Mouse (Mus musculus): ENCODE measurements around the gene Apaf1. TPM values are rescaled to one million over a fixed set of nuclear protein-coding genes. Genes with fewer than 3 reads are reported as not detected.
A peak's percentile ranks its signal among the peaks of the same experiment; 100 is the strongest.

Gene Apaf1
- polyA plus RNA-seq (2014; fragmentation: Nextera tagmentation; extraction: Ambion mirVana) = 24.5 and 27.6 TPM in 2 replicates

DNA sequence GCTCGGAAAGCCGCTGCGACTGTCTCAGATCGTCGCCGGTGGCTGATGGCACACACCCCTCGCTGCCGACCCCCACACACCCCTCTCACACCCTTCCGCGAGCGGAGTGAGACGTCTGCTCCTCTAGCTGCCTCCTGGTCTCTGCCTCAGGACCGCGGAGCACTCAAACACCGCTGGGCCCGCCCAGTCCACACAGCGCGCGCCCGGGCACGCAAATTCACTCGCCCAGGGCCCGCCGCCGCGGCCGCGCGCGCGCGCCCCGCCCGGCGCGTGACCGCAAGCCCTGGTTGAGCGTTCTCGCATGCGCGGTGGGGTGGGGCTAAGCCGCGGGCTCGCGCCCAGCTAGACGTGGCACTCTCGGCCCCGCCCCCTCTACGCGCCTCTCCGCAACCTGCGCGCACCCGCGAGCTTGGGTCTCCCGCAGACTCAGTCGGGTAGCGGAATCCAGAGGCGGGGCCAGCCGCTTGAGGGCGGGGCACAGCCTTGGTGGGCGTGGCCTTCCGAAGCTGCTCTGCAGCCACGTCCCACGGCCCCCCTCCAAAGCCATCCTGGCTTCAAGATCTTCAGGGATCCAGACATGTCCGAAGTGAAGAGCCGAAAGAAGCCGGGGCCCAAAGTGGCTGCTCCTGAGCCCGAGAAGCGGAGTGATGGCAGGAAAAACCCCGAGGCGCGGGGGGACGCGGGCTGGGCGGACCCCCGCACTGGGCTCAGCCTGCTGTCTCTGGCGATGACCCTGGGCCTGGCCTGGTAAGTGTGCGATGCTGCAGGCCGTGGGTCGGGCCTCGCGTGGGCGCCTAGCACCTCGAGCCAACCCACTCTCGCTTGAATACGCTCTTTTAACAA lies at the start of gene Apaf1, which contains the start of gene Ikbip:
Gene Apaf1, minus strand, starts transcription at position 221 of the 843 bp plus-strand sequence.
Gene Ikbip, plus strand, starts transcription at position 391 of the 843 bp plus-strand sequence.
- Histone ChIP-seq H3K9ac (replicated peaks; ENCODE audit: low read depth, low read length) (peak within 1 kb of the TSS; percentile 84), H3K4me1 (ENCODE audit: control insufficient read depth, insufficient read depth, low read length) (no peaks in the 10 kb centered on the region), H3K27me3 (ENCODE audit: control insufficient read depth, insufficient read depth, low read length) (no peaks in the 10 kb centered on the region), H3K4me2 (replicated peaks; ENCODE audit: low read depth, low read length) (peak within 1 kb of the TSS; percentile 71), H3K9me3 (ENCODE audit: control insufficient read depth, low read depth, low read length) (no peaks in the 10 kb centered on the region), H3K4me3 (ENCODE audit: low read depth, low read length) (peak within 1 kb of the TSS; percentile 95), H3K27ac (ENCODE audit: low read length) (peak within 1 kb of the TSS; percentile 86), H3K36me3 (ENCODE audit: control insufficient read depth, insufficient read depth, low read length) (peaks cover 6% of the 10 kb centered on the region; the same call in 1 of the 2 replicates)
- ATAC-seq (ENCODE audit: insufficient number of reproducible peaks, insufficient read depth, low FRiP score, low read depth) = peak; percentile 96
- under 1% methylated on average over 84 of the region's 87 CpGs for WGBS

DNA sequence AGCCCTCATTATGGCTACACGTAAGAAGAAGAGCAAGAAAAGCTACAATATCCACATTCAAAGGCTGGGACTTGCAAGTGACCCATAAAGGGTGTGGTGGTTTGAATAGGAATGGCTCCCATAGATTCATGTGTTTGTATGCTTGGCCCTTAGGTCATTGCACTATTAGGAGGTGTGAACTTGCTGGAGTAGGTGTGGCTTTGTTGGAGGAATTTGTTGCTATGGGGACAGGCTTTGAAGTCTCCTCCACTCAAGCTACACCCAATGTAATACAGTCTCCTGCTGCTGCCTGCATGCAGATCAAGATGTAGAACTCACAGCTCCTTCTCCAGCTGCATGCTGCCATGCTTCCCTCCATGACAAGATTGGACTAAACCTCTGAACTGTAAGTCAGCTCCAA lies 49.0 kb upstream of the Apaf1 start:
- no peak for ATAC-seq (ENCODE audit: insufficient number of reproducible peaks, insufficient read depth, low FRiP score, low read depth)
- Histone ChIP-seq H3K27ac (ENCODE audit: low read length) (no peak overlapping the region), H3K36me3 (ENCODE audit: control insufficient read depth, insufficient read depth, low read length) (no peaks in the 10 kb centered on the region), H3K4me2 (replicated peaks; ENCODE audit: low read depth, low read length) (no peak overlapping the region), H3K9ac (replicated peaks; ENCODE audit: low read depth, low read length) (no peak overlapping the region), H3K9me3 (ENCODE audit: control insufficient read depth, low read depth, low read length) (no peaks in the 10 kb centered on the region), H3K4me3 (ENCODE audit: low read depth, low read length) (no peak overlapping the region), H3K27me3 (ENCODE audit: control insufficient read depth, insufficient read depth, low read length) (no peaks in the 10 kb centered on the region), H3K4me1 (ENCODE audit: control insufficient read depth, insufficient read depth, low read length) (no peaks in the 10 kb centered on the region)
- 74% methylated on average over 1 of the region's 1 CpGs for WGBS

DNA sequence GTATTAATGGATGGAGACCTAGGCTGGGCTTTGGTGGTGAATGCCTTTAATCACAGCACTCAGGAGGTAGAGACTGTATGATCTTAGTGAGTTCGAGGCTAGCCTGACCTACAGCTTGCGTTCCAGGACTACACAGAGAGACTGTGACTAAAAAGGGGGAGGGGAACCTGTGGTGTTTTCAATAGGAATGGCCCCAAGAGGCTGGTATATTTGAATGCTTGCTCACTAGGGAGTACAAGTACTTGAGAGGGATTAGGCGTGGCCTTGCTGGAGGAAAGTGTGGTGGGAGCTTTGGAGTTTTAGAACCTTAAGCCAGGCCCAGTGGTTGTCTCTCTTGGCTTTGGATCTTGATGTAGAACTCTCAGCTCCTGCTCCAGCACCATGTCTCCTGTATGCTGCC lies 48.2 kb upstream of the Apaf1 start:
- WGBS = 91% methylated on average over 3 of the region's 3 CpGs

DNA sequence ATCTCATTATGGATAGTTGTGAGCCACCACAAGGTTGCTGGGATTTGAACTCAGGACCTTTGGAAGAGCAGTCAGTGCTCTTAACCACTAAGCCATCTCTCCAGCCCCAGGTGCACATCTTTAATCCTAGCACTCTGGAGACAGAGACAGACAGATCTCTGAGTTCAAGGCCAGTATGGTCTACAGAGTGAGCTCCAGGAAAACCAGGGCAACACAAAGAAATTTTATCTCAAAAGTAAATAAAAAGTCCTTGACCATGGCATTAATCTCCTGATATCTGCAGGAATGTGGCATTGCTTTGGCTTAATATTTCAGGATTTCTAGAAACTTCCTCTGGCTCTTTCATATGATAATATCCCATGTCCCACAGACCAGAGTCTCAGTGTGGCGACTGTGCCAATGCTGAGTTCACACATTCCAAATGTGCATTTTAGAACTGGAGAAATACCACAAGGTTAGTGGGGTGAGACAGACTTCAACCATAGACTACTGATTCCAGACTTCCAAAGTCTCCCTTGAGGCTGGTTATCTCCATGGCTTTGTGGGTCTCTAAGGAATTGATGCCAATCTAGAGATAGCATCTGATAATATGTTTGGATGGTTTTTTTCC lies 46.1 kb upstream of the Apaf1 start:
- Histone ChIP-seq H3K4me3 (ENCODE audit: low read depth, low read length) (no peak overlapping the region), H3K4me2 (replicated peaks; ENCODE audit: low read depth, low read length) (no peak overlapping the region), H3K27ac (ENCODE audit: low read length) (no peak overlapping the region), H3K9ac (replicated peaks; ENCODE audit: low read depth, low read length) (no peak overlapping the region), H3K4me1 (ENCODE audit: control insufficient read depth, insufficient read depth, low read length) (no peaks in the 10 kb centered on the region), H3K27me3 (ENCODE audit: control insufficient read depth, insufficient read depth, low read length) (no peaks in the 10 kb centered on the region), H3K36me3 (ENCODE audit: control insufficient read depth, insufficient read depth, low read length) (no peaks in the 10 kb centered on the region), H3K9me3 (ENCODE audit: control insufficient read depth, low read depth, low read length) (no peaks in the 10 kb centered on the region)
- no peak for ATAC-seq (ENCODE audit: insufficient number of reproducible peaks, insufficient read depth, low FRiP score, low read depth)
- WGBS = 73% methylated on average over 1 of the region's 1 CpGs

More for the DNA sequence above, 48.2 kb upstream of the Apaf1 start:
- Histone ChIP-seq H3K27ac (ENCODE audit: low read length) (no peak overlapping the region), H3K4me1 (ENCODE audit: control insufficient read depth, insufficient read depth, low read length) (no peaks in the 10 kb centered on the region), H3K9ac (replicated peaks; ENCODE audit: low read depth, low read length) (no peak overlapping the region), H3K36me3 (ENCODE audit: control insufficient read depth, insufficient read depth, low read length) (no peaks in the 10 kb centered on the region), H3K4me2 (replicated peaks; ENCODE audit: low read depth, low read length) (no peak overlapping the region), H3K4me3 (ENCODE audit: low read depth, low read length) (no peak overlapping the region), H3K9me3 (ENCODE audit: control insufficient read depth, low read depth, low read length) (no peaks in the 10 kb centered on the region), H3K27me3 (ENCODE audit: control insufficient read depth, insufficient read depth, low read length) (no peaks in the 10 kb centered on the region)
- ATAC-seq (ENCODE audit: insufficient number of reproducible peaks, insufficient read depth, low FRiP score, low read depth) = no peak

DNA sequence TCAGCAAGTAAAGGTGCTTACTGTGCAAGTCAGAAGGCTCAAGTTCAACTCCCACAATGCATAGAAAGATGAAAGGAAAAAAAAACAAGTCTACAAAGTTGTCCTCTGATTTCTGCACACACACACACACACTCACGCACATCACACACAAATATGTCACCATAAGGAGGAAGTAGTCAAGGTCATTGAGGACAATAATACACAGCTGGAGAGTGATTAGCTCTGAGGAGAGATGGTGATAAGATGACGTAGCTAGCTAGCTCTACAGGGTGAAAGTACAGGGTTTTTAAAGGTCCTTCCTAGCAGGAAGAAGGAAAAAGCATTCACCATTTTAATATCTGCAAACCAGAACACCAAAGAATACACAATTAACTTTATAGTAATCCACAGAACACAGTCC lies 44.8 kb upstream of the Apaf1 start:
- Histone ChIP-seq H3K4me3 (ENCODE audit: low read depth, low read length) (no peak overlapping the region), H3K9me3 (ENCODE audit: control insufficient read depth, low read depth, low read length) (no peaks in the 10 kb centered on the region), H3K27me3 (ENCODE audit: control insufficient read depth, insufficient read depth, low read length) (no peaks in the 10 kb centered on the region), H3K4me2 (replicated peaks; ENCODE audit: low read depth, low read length) (no peak overlapping the region), H3K4me1 (ENCODE audit: control insufficient read depth, insufficient read depth, low read length) (no peaks in the 10 kb centered on the region), H3K27ac (ENCODE audit: low read length) (no peak overlapping the region), H3K9ac (replicated peaks; ENCODE audit: low read depth, low read length) (no peak overlapping the region), H3K36me3 (ENCODE audit: control insufficient read depth, insufficient read depth, low read length) (no peaks in the 10 kb centered on the region)
- ATAC-seq (ENCODE audit: insufficient number of reproducible peaks, insufficient read depth, low FRiP score, low read depth) = no peak
- WGBS = 75% methylated on average over 2 of the region's 2 CpGs

DNA sequence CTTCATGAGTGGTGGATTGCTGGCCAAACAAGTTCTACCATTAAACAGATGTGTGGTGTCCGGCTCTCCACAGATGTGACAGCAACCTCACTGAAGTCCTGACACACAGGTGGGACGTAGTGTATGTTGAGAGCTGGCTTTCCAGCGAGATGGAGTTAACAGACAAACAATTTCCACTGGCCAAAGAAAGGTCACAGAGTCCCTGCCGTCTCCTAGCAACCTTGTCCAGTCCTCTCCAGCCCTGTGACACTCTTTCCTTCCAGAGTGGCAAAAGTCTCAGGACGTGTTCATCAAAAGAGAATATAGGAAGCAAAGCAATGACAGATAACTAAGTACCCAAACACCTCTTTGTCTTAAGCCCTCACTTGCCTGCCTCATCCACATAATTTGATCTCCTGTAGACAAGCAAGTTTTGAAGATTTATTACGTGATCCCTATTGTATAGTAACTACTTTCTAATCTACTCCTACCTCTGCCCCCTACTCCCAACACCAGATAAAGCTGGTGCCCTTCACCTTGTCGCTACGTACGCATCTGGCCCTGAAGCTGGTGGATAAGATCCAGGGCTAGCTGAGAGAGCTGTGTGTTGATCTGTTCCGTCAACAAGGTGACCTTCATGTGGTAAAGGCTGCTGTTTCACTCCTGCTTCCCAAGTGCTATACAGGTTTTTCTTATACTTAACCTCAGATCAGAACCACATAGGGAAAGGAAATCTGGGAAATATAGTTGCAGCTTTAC lies 44.2 kb upstream of the Apaf1 start:
- Histone ChIP-seq H3K9ac (replicated peaks; ENCODE audit: low read depth, low read length) (no peak overlapping the region), H3K36me3 (ENCODE audit: control insufficient read depth, insufficient read depth, low read length) (peaks cover 4% of the 10 kb centered on the region), H3K4me3 (ENCODE audit: low read depth, low read length) (no peak overlapping the region), H3K9me3 (ENCODE audit: control insufficient read depth, low read depth, low read length) (no peaks in the 10 kb centered on the region), H3K4me2 (replicated peaks; ENCODE audit: low read depth, low read length) (no peak overlapping the region), H3K27ac (ENCODE audit: low read length) (no peak overlapping the region), H3K27me3 (ENCODE audit: control insufficient read depth, insufficient read depth, low read length) (no peaks in the 10 kb centered on the region), H3K4me1 (ENCODE audit: control insufficient read depth, insufficient read depth, low read length) (peaks cover 4% of the 10 kb centered on the region)
- ATAC-seq (ENCODE audit: insufficient number of reproducible peaks, insufficient read depth, low FRiP score, low read depth) = no peak
- WGBS = 52% methylated on average over 10 of the region's 10 CpGs

DNA sequence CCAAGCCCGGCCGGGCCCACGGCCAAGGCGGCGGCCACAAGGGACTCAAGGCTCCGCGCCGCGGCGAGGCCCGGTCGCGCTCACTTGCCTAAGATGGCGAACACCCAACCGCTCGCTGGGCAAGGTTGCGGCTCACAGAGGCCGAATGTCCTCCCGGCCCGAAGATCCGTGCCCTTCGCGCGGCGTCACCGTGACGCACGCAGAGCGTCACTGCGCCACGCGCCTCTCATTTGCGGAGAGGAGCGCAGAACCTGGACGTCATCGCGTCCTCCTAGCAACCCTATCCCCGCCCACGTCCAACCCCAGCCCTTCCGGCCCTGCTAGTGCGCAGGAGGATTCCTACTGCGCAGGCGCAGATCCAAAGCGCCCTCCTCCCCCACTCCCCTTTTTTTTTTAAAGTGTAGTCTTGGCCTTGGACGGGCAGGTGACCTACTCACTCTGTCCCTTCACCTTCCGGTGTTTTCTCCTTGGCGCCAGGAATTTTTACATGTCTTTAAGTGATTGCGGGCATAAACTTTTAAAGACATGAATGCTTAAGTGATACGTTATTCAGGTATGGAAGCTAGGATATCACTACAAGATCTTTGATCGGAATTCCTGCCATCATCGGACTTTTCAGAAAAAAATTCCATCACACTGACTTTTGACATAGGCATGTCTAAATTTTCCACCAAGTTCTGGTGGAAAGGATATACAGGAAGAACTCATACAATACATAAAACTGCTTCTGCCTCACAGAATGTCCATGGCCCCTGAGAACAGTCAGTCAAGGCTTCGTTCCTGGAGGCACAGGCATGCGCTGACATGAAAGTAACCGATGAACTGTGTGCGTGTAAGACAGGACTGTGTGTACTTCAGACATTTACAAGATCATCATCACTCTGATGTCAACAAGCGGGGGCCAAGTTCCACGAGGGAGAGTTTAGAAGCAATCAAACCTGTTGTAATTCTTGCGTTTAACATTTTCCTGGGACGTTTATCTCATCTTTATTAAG lies 41.6 kb upstream of the Apaf1 start, which contains the start of gene Slc25a3:
Gene Slc25a3, minus strand, starts transcription at position 232 of the 995 bp plus-strand sequence.
- H3K4me1 ChIP-seq (ENCODE audit: control insufficient read depth, insufficient read depth, low read length) = peaks cover 4% of the 10 kb centered on the region
- 10% methylated on average over 59 of the region's 59 CpGs for whole genome bisulfite sequencing

More for the DNA sequence above, 41.6 kb upstream of the Apaf1 start, which contains the start of gene Slc25a3:
- Histone ChIP-seq H3K4me3 (ENCODE audit: low read depth, low read length) (peak within 1 kb of the TSS; percentile 99), H3K36me3 (ENCODE audit: control insufficient read depth, insufficient read depth, low read length) (peaks cover 26% of the 10 kb centered on the region), H3K9ac (replicated peaks; ENCODE audit: low read depth, low read length) (peak within 1 kb of the TSS; percentile 96), H3K9me3 (ENCODE audit: control insufficient read depth, low read depth, low read length) (no peaks in the 10 kb centered on the region), H3K27me3 (ENCODE audit: control insufficient read depth, insufficient read depth, low read length) (no peaks in the 10 kb centered on the region), H3K4me2 (replicated peaks; ENCODE audit: low read depth, low read length) (peak within 1 kb of the TSS; percentile 60), H3K27ac (ENCODE audit: low read length) (peak within 1 kb of the TSS; percentile 86)
- ATAC-seq (ENCODE audit: insufficient number of reproducible peaks, insufficient read depth, low FRiP score, low read depth) = peak; percentile 100
